Mouse (Mus musculus): ENCODE results near the gene Kdf1. TPM values are rescaled to one million over a fixed set of nuclear protein-coding genes. Genes with fewer than 3 reads are reported as not detected.
A peak's percentile ranks its signal among the peaks of the same experiment; 100 is the strongest.
"Not testable (repeated sequence)": the region's sequence is repeated elsewhere in the genome, so short reads cannot be mapped to it uniquely, and the experiment has no call there.

Kdf1 gene
- total RNA-seq, 1 experiment from 2014 or later: not detected

- peak; percentile 15 to 30; a peak in 1 of 4 replicates for ATAC-seq (replicated peaks in 1 of 2; ENCODE audit: insufficient read depth in 1 of 2, low FRiP score in 2 of 2, low TSS enrichment in 1 of 2, low read depth in 1 of 2, poor library complexity in 2 of 2, severe bottlenecking in 2 of 2)
These were observed 24.9 kb upstream of the Kdf1 start for GRCm38 (mm10) chr4:133493895-133494294.

GRCm38 (mm10) chr4:133494432-133494831 lies 24.3 kb upstream of the Kdf1 start:
- ATAC-seq (replicated peaks in 1 of 2; ENCODE audit: insufficient read depth in 1 of 2, low FRiP score in 2 of 2, low TSS enrichment in 1 of 2, low read depth in 1 of 2, poor library complexity in 2 of 2, severe bottlenecking in 2 of 2): peak; percentile 78 to 83

GRCm38 (mm10) chr4:133494867-133495266 lies 23.9 kb upstream of the Kdf1 start:
- ATAC-seq (replicated peaks in 1 of 2; ENCODE audit: insufficient read depth in 1 of 2, low FRiP score in 2 of 2, low TSS enrichment in 1 of 2, low read depth in 1 of 2, poor library complexity in 2 of 2, severe bottlenecking in 2 of 2): no peak

GRCm38 (mm10) chr4:133495711-133496110 lies 23.1 kb upstream of the Kdf1 start:
- no peak for ATAC-seq (replicated peaks in 1 of 2; ENCODE audit: insufficient read depth in 1 of 2, low FRiP score in 2 of 2, low TSS enrichment in 1 of 2, low read depth in 1 of 2, poor library complexity in 2 of 2, severe bottlenecking in 2 of 2)

GRCm38 (mm10) chr4:133496738-133497445 lies 21.9 kb upstream of the Kdf1 start:
- no peak for ATAC-seq (replicated peaks in 1 of 2; ENCODE audit: insufficient read depth in 1 of 2, low FRiP score in 2 of 2, low TSS enrichment in 1 of 2, low read depth in 1 of 2, poor library complexity in 2 of 2, severe bottlenecking in 2 of 2)

GRCm38 (mm10) chr4:133497461-133498159 lies 21.2 kb upstream of the Kdf1 start:
- no peak for ATAC-seq (replicated peaks in 1 of 2; ENCODE audit: insufficient read depth in 1 of 2, low FRiP score in 2 of 2, low TSS enrichment in 1 of 2, low read depth in 1 of 2, poor library complexity in 2 of 2, severe bottlenecking in 2 of 2)

GRCm38 (mm10) chr4:133498160-133498724 lies 20.5 kb upstream of the Kdf1 start, which contains the start of gene Trnp1:
Gene Trnp1, minus strand, starts transcription at chr4:133498550.
- peak; percentile 40 to 59; a peak in 1 of 4 replicates for ATAC-seq (replicated peaks in 1 of 2; ENCODE audit: insufficient read depth in 1 of 2, low FRiP score in 2 of 2, low TSS enrichment in 1 of 2, low read depth in 1 of 2, poor library complexity in 2 of 2, severe bottlenecking in 2 of 2)

- peak; percentile 41 to 57; a peak in 3 of 4 replicates for ATAC-seq (replicated peaks in 1 of 2; ENCODE audit: insufficient read depth in 1 of 2, low FRiP score in 2 of 2, low TSS enrichment in 1 of 2, low read depth in 1 of 2, poor library complexity in 2 of 2, severe bottlenecking in 2 of 2)
These were observed 17.2 kb upstream of the Kdf1 start for GRCm38 (mm10) chr4:133501514-133501913.

GRCm38 (mm10) chr4:133504300-133504699 lies 14.5 kb upstream of the Kdf1 start:
- ATAC-seq (replicated peaks in 1 of 2; ENCODE audit: insufficient read depth in 1 of 2, low FRiP score in 2 of 2, low TSS enrichment in 1 of 2, low read depth in 1 of 2, poor library complexity in 2 of 2, severe bottlenecking in 2 of 2): no peak

- no peak for ATAC-seq (replicated peaks in 1 of 2; ENCODE audit: insufficient read depth in 1 of 2, low FRiP score in 2 of 2, low TSS enrichment in 1 of 2, low read depth in 1 of 2, poor library complexity in 2 of 2, severe bottlenecking in 2 of 2)
These were observed 13.8 kb upstream of the Kdf1 start for GRCm38 (mm10) chr4:133504755-133505485.

GRCm38 (mm10) chr4:133506573-133506972 lies 12.2 kb upstream of the Kdf1 start:
- 0 out of 4 replicates have a peak, but pooled peaks of 1 of the 2 experiments have one; percentile 18 for ATAC-seq (replicated peaks in 1 of 2; ENCODE audit: insufficient read depth in 1 of 2, low FRiP score in 2 of 2, low TSS enrichment in 1 of 2, low read depth in 1 of 2, poor library complexity in 2 of 2, severe bottlenecking in 2 of 2)

- no peak for ATAC-seq (replicated peaks in 1 of 2; ENCODE audit: insufficient read depth in 1 of 2, low FRiP score in 2 of 2, low TSS enrichment in 1 of 2, low read depth in 1 of 2, poor library complexity in 2 of 2, severe bottlenecking in 2 of 2)
These were observed 9.8 kb upstream of the Kdf1 start for GRCm38 (mm10) chr4:133508990-133509389.

GRCm38 (mm10) chr4:133511050-133511449 lies 7.7 kb upstream of the Kdf1 start:
- ATAC-seq (replicated peaks in 1 of 2; ENCODE audit: insufficient read depth in 1 of 2, low FRiP score in 2 of 2, low TSS enrichment in 1 of 2, low read depth in 1 of 2, poor library complexity in 2 of 2, severe bottlenecking in 2 of 2): no peak

- not testable (repeated sequence) for ATAC-seq (replicated peaks in 1 of 2; ENCODE audit: insufficient read depth in 1 of 2, low FRiP score in 2 of 2, low TSS enrichment in 1 of 2, low read depth in 1 of 2, poor library complexity in 2 of 2, severe bottlenecking in 2 of 2)
These were observed 6.3 kb upstream of the Kdf1 start for GRCm38 (mm10) chr4:133512511-133512910.

GRCm38 (mm10) chr4:133512972-133513371 lies 5.8 kb upstream of the Kdf1 start:
- ATAC-seq (replicated peaks in 1 of 2; ENCODE audit: insufficient read depth in 1 of 2, low FRiP score in 2 of 2, low TSS enrichment in 1 of 2, low read depth in 1 of 2, poor library complexity in 2 of 2, severe bottlenecking in 2 of 2): peak; percentile 81 to 95

- ATAC-seq (replicated peaks in 1 of 2; ENCODE audit: insufficient read depth in 1 of 2, low FRiP score in 2 of 2, low TSS enrichment in 1 of 2, low read depth in 1 of 2, poor library complexity in 2 of 2, severe bottlenecking in 2 of 2): no peak
These were observed 554 bp downstream of the Kdf1 start for GRCm38 (mm10) chr4:133519369-133519665.

- ATAC-seq (replicated peaks in 1 of 2; ENCODE audit: insufficient read depth in 1 of 2, low FRiP score in 2 of 2, low TSS enrichment in 1 of 2, low read depth in 1 of 2, poor library complexity in 2 of 2, severe bottlenecking in 2 of 2): no peak
These were observed 2.7 kb downstream of the Kdf1 start for GRCm38 (mm10) chr4:133521502-133521901.

GRCm38 (mm10) chr4:133527788-133528187 lies 9.0 kb downstream of the Kdf1 start:
- ATAC-seq (replicated peaks in 1 of 2; ENCODE audit: insufficient read depth in 1 of 2, low FRiP score in 2 of 2, low TSS enrichment in 1 of 2, low read depth in 1 of 2, poor library complexity in 2 of 2, severe bottlenecking in 2 of 2): no peak
